Mouse (Mus musculus) forebrain, embryonic 11.5 days (tissue): Measurements from ENCODE around the gene Abcb10. TPM values are rescaled to one million over a fixed set of nuclear protein-coding genes. Genes with fewer than 3 reads are reported as not detected.
A peak's percentile ranks its signal among the peaks of the same experiment; 100 is the strongest.
"Not testable (repeated sequence)": the region's sequence is repeated elsewhere in the genome, so short reads cannot be mapped to it uniquely, and the experiment has no call there.

Source experiments
- ATAC-seq: fragments of 200-750 bp; cut with Nextera tagmentation; replicated peaks from 2 replicates; pipeline ENCODE4 v1.8.0; 2017; ENCODE audit warnings: moderate TSS enrichment; ENCODE audit not compliant: low FRiP score
- DNase-seq: peaks from one replicate; pipeline ENCODE4 v3.0.0-alpha.2; 2017; ENCODE audit warnings: low spot score
- H3K27ac ChIP-seq: fragments of 300-500 bp; sonication (generic); 2 replicates; pipeline ENCODE4 v1.5.1; 2014; ENCODE audit warnings: low read depth, low read length
- H3K27me3 ChIP-seq: fragments of 300-500 bp; sonication (generic); 2 replicates; pipeline ENCODE4 v1.6.1; 2014; ENCODE audit warnings: mild to moderate bottlenecking, low read length, mixed read lengths; ENCODE audit not compliant: control insufficient read depth, insufficient read depth
- H3K36me3 ChIP-seq: fragments of 300-500 bp; sonication (generic); 2 replicates; pipeline ENCODE4 v1.6.1; 2014; ENCODE audit warnings: mild to moderate bottlenecking, low read length, moderate library complexity, mixed read lengths; ENCODE audit not compliant: control insufficient read depth, insufficient read depth
- H3K4me1 ChIP-seq: fragments of 300-500 bp; sonication (generic); replicated peaks from 2 replicates; pipeline ENCODE4 v1.6.1; 2014; ENCODE audit warnings: low read length, mixed read lengths; ENCODE audit not compliant: control insufficient read depth, insufficient read depth
- H3K4me2 ChIP-seq: fragments of 300-500 bp; sonication (generic); 2 replicates; pipeline ENCODE4 v1.6.1; 2014; ENCODE audit warnings: low read depth, mild to moderate bottlenecking, low read length, moderate library complexity, mixed read lengths; ENCODE audit not compliant: severe bottlenecking
- H3K4me3 ChIP-seq: fragments of 300-500 bp; sonication (generic); 2 replicates; pipeline ENCODE4 v1.5.1; 2014; ENCODE audit warnings: low read depth, low read length
- H3K9ac ChIP-seq: fragments of 300-500 bp; sonication (generic); 2 replicates; pipeline ENCODE4 v1.6.1; 2014; ENCODE audit warnings: low read length
- H3K9me3 ChIP-seq: fragments of 300-500 bp; sonication (generic); 2 replicates; pipeline ENCODE4 v1.6.1; 2016; ENCODE audit warnings: low read length, mixed read lengths; ENCODE audit not compliant: control insufficient read depth
- WGBS: fragments of 180-500 bp; shearing (Covaris S2); extraction: QIAGEN DNeasy Blood & Tissue Kit; methylation state at CpG from one replicate; pipeline ENCODE4 v1.1.7; 2014; 5-methylcytosine and 5-hydroxymethylcytosine counted together
- polyA plus RNA-seq: library from polyadenylated mRNA; unstranded; fragments of >200 nt; fragmentation: Nextera tagmentation; extraction: Ambion mirVana; gene quantifications from 2 replicates; pipeline ENCODE4 v1.2.1, GENCODE M21; 2014

Gene Abcb10
- polyA plus RNA-seq, result 24.2 and 24.3 TPM in 2 replicates

- peak within 1 kb of the TSS; percentile 74 for H3K4me3 ChIP-seq
- WGBS, result under 1% methylated on average over 56 of the region's 56 CpGs
- peak within 1 kb of the TSS; percentile 80 for H3K27ac ChIP-seq
- peak; percentile 94 for ATAC-seq
- H3K9ac ChIP-seq, result peak within 1 kb of the TSS; percentile 78
- peak within 1 kb of the TSS; percentile 89 for H3K4me2 ChIP-seq
- DNase-seq, result peak; percentile 90
- no peaks in the 10 kb centered on the region for H3K27me3 ChIP-seq
- no peaks in the 10 kb centered on the region for H3K9me3 ChIP-seq
- no peaks in the 10 kb centered on the region for H3K36me3 ChIP-seq
- peaks cover 4% of the 10 kb centered on the region; the same call in 1 of the 2 replicates for H3K4me1 ChIP-seq
Measured at GRCm38 (mm10) chr8:123982826-123983400, at the start of gene Abcb10. Abcb10 (minus strand) TSS chr8:123983122.

GRCm38 (mm10) chr8:124027831-124028230 is 44.9 kb upstream of the Abcb10 start:
- H3K4me1 ChIP-seq, result no peaks in the 10 kb centered on the region
- 90% methylated on average over 6 of the region's 6 CpGs for WGBS

GRCm38 (mm10) chr8:124026265-124026664 is 43.3 kb upstream of the Abcb10 start:
- not testable (repeated sequence) for H3K27me3 ChIP-seq, H3K36me3 ChIP-seq, H3K9me3 ChIP-seq, H3K4me1 ChIP-seq, ATAC-seq, H3K4me2 ChIP-seq, DNase-seq, H3K4me3 ChIP-seq, H3K9ac ChIP-seq, H3K27ac ChIP-seq
- WGBS, result 80% methylated on average over 2 of the region's 2 CpGs

More at GRCm38 (mm10) chr8:124027831-124028230, 44.9 kb upstream of the Abcb10 start:
- DNase-seq (no peak), ATAC-seq (no peak)
- no peak overlapping the region for H3K9ac ChIP-seq
- H3K27ac ChIP-seq, result no peak overlapping the region
- H3K36me3 ChIP-seq, result peaks cover 9% of the 10 kb centered on the region
- H3K4me2 ChIP-seq, result no peak overlapping the region
- H3K9me3 ChIP-seq, result no peaks in the 10 kb centered on the region
- no peak overlapping the region for H3K4me3 ChIP-seq
- no peaks in the 10 kb centered on the region for H3K27me3 ChIP-seq

GRCm38 (mm10) chr8:124021237-124022227 is 38.6 kb upstream of the Abcb10 start, which contains the start of the genes Taf5l and Urb2:
Taf5l (minus strand) TSS chr8:124021397.
Urb2 (plus strand) TSS chr8:124021508.
- peak; percentile 96 for DNase-seq
- Histone ChIP-seq H3K4me2 (peak within 1 kb of the TSS; percentile 68), H3K4me3 (peak within 1 kb of the TSS; percentile 83), H3K9ac (peak within 1 kb of the TSS; percentile 82), H3K4me1 (peaks cover 12% of the 10 kb centered on the region), H3K27ac (peak within 1 kb of the TSS; percentile 70), H3K9me3 (no peaks in the 10 kb centered on the region), H3K36me3 (no peaks in the 10 kb centered on the region), H3K27me3 (no peaks in the 10 kb centered on the region)
- ATAC-seq, result peak; percentile 92
- under 1% methylated on average over 67 of the region's 74 CpGs for WGBS

- DNase-seq, result no peak
- H3K9ac ChIP-seq, result peak overlapping the region; percentile 82
- H3K27ac ChIP-seq, result peak overlapping the region; percentile 70
- no peaks in the 10 kb centered on the region for H3K27me3 ChIP-seq
- no peaks in the 10 kb centered on the region for H3K9me3 ChIP-seq
- peak; percentile 80 for ATAC-seq
- H3K4me1 ChIP-seq, result peaks cover 12% of the 10 kb centered on the region
- no peaks in the 10 kb centered on the region for H3K36me3 ChIP-seq
- peak overlapping the region; percentile 68 for H3K4me2 ChIP-seq
- WGBS, result 1% methylated on average over 45 of the region's 87 CpGs
- H3K4me3 ChIP-seq, result peak overlapping the region; percentile 83
Measured at GRCm38 (mm10) chr8:124020439-124021236, 37.7 kb upstream of the Abcb10 start.

- 47% methylated on average over 13 of the region's 13 CpGs for WGBS
- Histone ChIP-seq H3K9ac (peak overlapping the region; percentile 82), H3K36me3 (no peaks in the 10 kb centered on the region), H3K27me3 (no peaks in the 10 kb centered on the region), H3K4me2 (peak overlapping the region; percentile 68), H3K4me1 (peaks cover 12% of the 10 kb centered on the region), H3K27ac (no peak overlapping the region), H3K9me3 (no peaks in the 10 kb centered on the region), H3K4me3 (peak overlapping the region; percentile 83)
- ATAC-seq (no peak), DNase-seq (no peak)
Measured at GRCm38 (mm10) chr8:124019782-124020181, 36.9 kb upstream of the Abcb10 start.

- Histone ChIP-seq H3K9ac (no peak overlapping the region), H3K36me3 (no peaks in the 10 kb centered on the region), H3K4me3 (no peak overlapping the region), H3K4me2 (no peak overlapping the region), H3K27ac (no peak overlapping the region), H3K4me1 (peaks cover 6% of the 10 kb centered on the region), H3K9me3 (no peaks in the 10 kb centered on the region), H3K27me3 (no peaks in the 10 kb centered on the region)
- 88% methylated on average over 3 of the region's 3 CpGs for WGBS
- DNase-seq, result no peak
- no peak for ATAC-seq
Measured at GRCm38 (mm10) chr8:124014751-124015150, 31.8 kb upstream of the Abcb10 start.

GRCm38 (mm10) chr8:124014299-124014698 is 31.4 kb upstream of the Abcb10 start:
- H3K9ac ChIP-seq, H3K36me3 ChIP-seq, H3K9me3 ChIP-seq, H3K27me3 ChIP-seq, H3K27ac ChIP-seq, H3K4me2 ChIP-seq, ATAC-seq, H3K4me3 ChIP-seq, DNase-seq, H3K4me1 ChIP-seq: not testable (repeated sequence)
- 92% methylated on average over 7 of the region's 7 CpGs for WGBS
